Mouse (Mus musculus) limb, embryonic 13.5 days (tissue): ENCODE measurements around the gene Kcp. TPM values are rescaled to one million over a fixed set of nuclear protein-coding genes. Genes with fewer than 3 reads are reported as not detected.

Source experiments
- ATAC-seq: fragments of 200-750 bp; cut with Nextera tagmentation; 2 replicates; pipeline ENCODE4 v1.8.0; 2017; ENCODE audit warnings: low read depth, moderate number of reproducible peaks, moderate TSS enrichment; ENCODE audit not compliant: low FRiP score
- H3K27ac ChIP-seq: fragments of 300-500 bp; sonication (generic); 2 replicates; pipeline ENCODE4 v1.5.1; 2015; ENCODE audit warnings: inconsistent platforms, mild to moderate bottlenecking, moderate library complexity
- H3K27me3 ChIP-seq: fragments of 300-500 bp; sonication (generic); 2 replicates; pipeline ENCODE4 v1.6.1; 2015; ENCODE audit warnings: mild to moderate bottlenecking, inconsistent platforms
- H3K36me3 ChIP-seq: fragments of 300-500 bp; sonication (generic); 2 replicates; pipeline ENCODE4 v1.6.1; 2015; ENCODE audit warnings: inconsistent platforms, mild to moderate bottlenecking, moderate library complexity
- H3K4me1 ChIP-seq: fragments of 300-500 bp; sonication (generic); 2 replicates; pipeline ENCODE4 v1.6.1; 2015; ENCODE audit warnings: inconsistent platforms
- H3K4me2 ChIP-seq: fragments of 300-500 bp; sonication (generic); replicated peaks from 2 replicates; pipeline ENCODE4 v1.6.1; 2015; ENCODE audit warnings: inconsistent platforms, mild to moderate bottlenecking, moderate library complexity
- H3K4me3 ChIP-seq: fragments of 300-500 bp; sonication (generic); 2 replicates; pipeline ENCODE4 v1.5.1; 2015; ENCODE audit warnings: moderate library complexity, mild to moderate bottlenecking, inconsistent platforms
- H3K9ac ChIP-seq: fragments of 300-500 bp; sonication (generic); 2 replicates; pipeline ENCODE4 v1.6.1; 2015; ENCODE audit warnings: mild to moderate bottlenecking, inconsistent platforms
- H3K9me3 ChIP-seq: fragments of 300-500 bp; sonication (generic); 2 replicates; pipeline ENCODE4 v1.6.1; 2016; ENCODE audit warnings: inconsistent platforms
- WGBS: fragments of 180-500 bp; shearing (Covaris S2); methylation state at CpG from one replicate; pipeline ENCODE4 v1.1.7; 2015; 5-methylcytosine and 5-hydroxymethylcytosine counted together
- polyA plus RNA-seq: library from polyadenylated mRNA; unstranded; fragments of >200 nt; fragmentation: Nextera tagmentation; extraction: Ambion mirVana; gene quantifications from 2 replicates; pipeline ENCODE4 v1.2.1, GENCODE M21; 2015

Gene Kcp
- polyA plus RNA-seq, 1 experiment from 2014 or later = 37.8 TPM

GRCm38 (mm10) chr6:29517139-29517538, 9.4 kb upstream of the Kcp start:
- no peaks in the 10 kb centered on the region for H3K36me3 ChIP-seq
- no peaks in the 10 kb centered on the region for H3K27me3 ChIP-seq
- H3K4me3 ChIP-seq = no peak overlapping the region
- WGBS = 6% methylated on average over 5 of the region's 5 CpGs
- H3K4me2 ChIP-seq = no peak overlapping the region
- peaks cover 5% of the 10 kb centered on the region; the same call in 1 of the 2 replicates for H3K9me3 ChIP-seq
- H3K27ac ChIP-seq = no peak overlapping the region
- peaks cover 10% of the 10 kb centered on the region for H3K4me1 ChIP-seq
- H3K9ac ChIP-seq = no peak overlapping the region
- 0 out of 2 replicates have a peak, but pooled peaks have one; percentile 57 for ATAC-seq

- H3K27me3 ChIP-seq = no peaks in the 10 kb centered on the region
- peak overlapping the region; percentile 39; the same call in 1 of the 2 replicates for H3K9ac ChIP-seq
- 1% methylated on average over 11 of the region's 11 CpGs for WGBS
- ATAC-seq = peak; percentile 82
- H3K4me2 ChIP-seq = peak overlapping the region; percentile 59
- H3K4me1 ChIP-seq = peaks cover 21% of the 10 kb centered on the region
- no peaks in the 10 kb centered on the region for H3K36me3 ChIP-seq
- no peaks in the 10 kb centered on the region for H3K9me3 ChIP-seq
- H3K27ac ChIP-seq = no peak overlapping the region; the same call in 1 of the 2 replicates
- H3K4me3 ChIP-seq = peak overlapping the region; percentile 21
Observed at GRCm38 (mm10) chr6:29513284-29513683, 5.5 kb upstream of the Kcp start.

- 0 out of 2 replicates have a peak overlapping the region, but pooled peaks have one; percentile 4 for H3K4me2 ChIP-seq
- H3K9ac ChIP-seq = no peak overlapping the region
- WGBS = 15% methylated on average over 2 of the region's 2 CpGs
- H3K27ac ChIP-seq = no peak overlapping the region
- H3K27me3 ChIP-seq = no peaks in the 10 kb centered on the region
- H3K9me3 ChIP-seq = no peaks in the 10 kb centered on the region
- no peak overlapping the region for H3K4me3 ChIP-seq
- peaks cover 3% of the 10 kb centered on the region for H3K36me3 ChIP-seq
- peaks cover 40% of the 10 kb centered on the region for H3K4me1 ChIP-seq
- no peak for ATAC-seq
Observed at GRCm38 (mm10) chr6:29509086-29509485, 1.3 kb upstream of the Kcp start.

- Histone ChIP-seq H3K4me3 (peak overlapping the region; percentile 66), H3K27me3 (no peaks in the 10 kb centered on the region), H3K36me3 (peaks cover 18% of the 10 kb centered on the region), H3K27ac (no peak overlapping the region), H3K4me1 (peaks cover 30% of the 10 kb centered on the region), H3K9ac (peak overlapping the region; percentile 79), H3K4me2 (peak overlapping the region; percentile 78), H3K9me3 (no peaks in the 10 kb centered on the region)
- WGBS = 20% methylated on average over 8 of the region's 8 CpGs
- ATAC-seq = peak; percentile 5; the same call in 1 of the 2 replicates
Observed at GRCm38 (mm10) chr6:29506834-29507233, 918 bp downstream of the Kcp start.

- H3K9me3 ChIP-seq = no peaks in the 10 kb centered on the region
- H3K4me2 ChIP-seq = no peak overlapping the region
- peak overlapping the region; percentile 20; the same call in 1 of the 2 replicates for H3K9ac ChIP-seq
- peaks cover 22% of the 10 kb centered on the region for H3K36me3 ChIP-seq
- H3K4me3 ChIP-seq = no peak overlapping the region
- peaks cover 30% of the 10 kb centered on the region for H3K4me1 ChIP-seq
- no peak overlapping the region for H3K27ac ChIP-seq
- no peak for ATAC-seq
- 88% methylated on average over 5 of the region's 5 CpGs for WGBS
- no peaks in the 10 kb centered on the region for H3K27me3 ChIP-seq
Observed at GRCm38 (mm10) chr6:29505493-29505892, 2.3 kb downstream of the Kcp start.

- WGBS = 95% methylated on average over 1 of the region's 1 CpGs
- ATAC-seq = no peak
Observed at GRCm38 (mm10) chr6:29501599-29501998, 6.2 kb downstream of the Kcp start.

GRCm38 (mm10) chr6:29500810-29501209, 6.9 kb downstream of the Kcp start:
- peaks cover 4% of the 10 kb centered on the region; the same call in 1 of the 2 replicates for H3K4me1 ChIP-seq
- H3K9me3 ChIP-seq = no peaks in the 10 kb centered on the region
- no peak overlapping the region for H3K27ac ChIP-seq
- H3K4me3 ChIP-seq = no peak overlapping the region
- peaks cover 9% of the 10 kb centered on the region for H3K27me3 ChIP-seq
- H3K36me3 ChIP-seq = peaks cover 64% of the 10 kb centered on the region
- ATAC-seq = no peak
- 88% methylated on average over 6 of the region's 6 CpGs for WGBS
- H3K9ac ChIP-seq = no peak overlapping the region
- no peak overlapping the region for H3K4me2 ChIP-seq

More at GRCm38 (mm10) chr6:29501599-29501998, 6.2 kb downstream of the Kcp start:
- H3K4me1 ChIP-seq = peaks cover 12% of the 10 kb centered on the region
- no peak overlapping the region for H3K4me3 ChIP-seq
- peaks cover 3% of the 10 kb centered on the region; the same call in 1 of the 2 replicates for H3K27me3 ChIP-seq
- no peak overlapping the region for H3K4me2 ChIP-seq
- no peaks in the 10 kb centered on the region for H3K9me3 ChIP-seq
- peaks cover 56% of the 10 kb centered on the region for H3K36me3 ChIP-seq
- no peak overlapping the region for H3K27ac ChIP-seq
- no peak overlapping the region for H3K9ac ChIP-seq

GRCm38 (mm10) chr6:29500177-29500576, 7.6 kb downstream of the Kcp start:
- peaks cover 10% of the 10 kb centered on the region for H3K27me3 ChIP-seq
- no peaks in the 10 kb centered on the region for H3K9me3 ChIP-seq
- ATAC-seq = no peak
- H3K36me3 ChIP-seq = peaks cover 67% of the 10 kb centered on the region
- no peak overlapping the region for H3K27ac ChIP-seq
- H3K4me3 ChIP-seq = no peak overlapping the region
- H3K4me2 ChIP-seq = no peak overlapping the region
- no peaks in the 10 kb centered on the region for H3K4me1 ChIP-seq
- 92% methylated on average over 7 of the region's 7 CpGs for WGBS
- H3K9ac ChIP-seq = no peak overlapping the region

GRCm38 (mm10) chr6:29497791-29498190, 10.0 kb downstream of the Kcp start:
- H3K27me3 ChIP-seq = peaks cover 10% of the 10 kb centered on the region
- H3K4me2 ChIP-seq = no peak overlapping the region
- no peaks in the 10 kb centered on the region for H3K4me1 ChIP-seq
- no peak overlapping the region for H3K27ac ChIP-seq
- no peak overlapping the region for H3K9ac ChIP-seq
- ATAC-seq = no peak
- H3K36me3 ChIP-seq = peaks cover 62% of the 10 kb centered on the region
- 57% methylated on average over 2 of the region's 2 CpGs for WGBS
- no peak overlapping the region for H3K4me3 ChIP-seq
- no peaks in the 10 kb centered on the region for H3K9me3 ChIP-seq

GRCm38 (mm10) chr6:29496270-29496669, 11.5 kb downstream of the Kcp start:
- Histone ChIP-seq H3K27me3 (peaks cover 10% of the 10 kb centered on the region), H3K4me3 (no peak overlapping the region), H3K9ac (no peak overlapping the region), H3K4me2 (no peak overlapping the region), H3K4me1 (no peaks in the 10 kb centered on the region), H3K27ac (no peak overlapping the region), H3K9me3 (no peaks in the 10 kb centered on the region), H3K36me3 (peaks cover 63% of the 10 kb centered on the region)
- ATAC-seq = no peak
- 38% methylated on average over 25 of the region's 25 CpGs for WGBS

- Histone ChIP-seq H3K4me2 (no peak overlapping the region), H3K27ac (no peak overlapping the region), H3K4me3 (no peak overlapping the region), H3K9ac (no peak overlapping the region), H3K4me1 (no peaks in the 10 kb centered on the region), H3K27me3 (peaks cover 10% of the 10 kb centered on the region), H3K9me3 (no peaks in the 10 kb centered on the region), H3K36me3 (peaks cover 68% of the 10 kb centered on the region)
- 80% methylated on average over 4 of the region's 4 CpGs for WGBS
- no peak for ATAC-seq
Observed at GRCm38 (mm10) chr6:29494101-29494500, 13.7 kb downstream of the Kcp start.

- H3K4me3 ChIP-seq = no peak overlapping the region
- H3K9me3 ChIP-seq = no peaks in the 10 kb centered on the region
- H3K27me3 ChIP-seq = no peaks in the 10 kb centered on the region
- no peak overlapping the region for H3K9ac ChIP-seq
- 38% methylated on average over 2 of the region's 2 CpGs for WGBS
- H3K27ac ChIP-seq = no peak overlapping the region
- H3K4me1 ChIP-seq = peaks cover 7% of the 10 kb centered on the region
- no peak overlapping the region for H3K4me2 ChIP-seq
- peaks cover 44% of the 10 kb centered on the region for H3K36me3 ChIP-seq
- ATAC-seq = no peak
Observed at GRCm38 (mm10) chr6:29485951-29486350, 21.8 kb downstream of the Kcp start.
